Mouse (Mus musculus): Measurements from ENCODE around the gene Zfp583.

DNA sequence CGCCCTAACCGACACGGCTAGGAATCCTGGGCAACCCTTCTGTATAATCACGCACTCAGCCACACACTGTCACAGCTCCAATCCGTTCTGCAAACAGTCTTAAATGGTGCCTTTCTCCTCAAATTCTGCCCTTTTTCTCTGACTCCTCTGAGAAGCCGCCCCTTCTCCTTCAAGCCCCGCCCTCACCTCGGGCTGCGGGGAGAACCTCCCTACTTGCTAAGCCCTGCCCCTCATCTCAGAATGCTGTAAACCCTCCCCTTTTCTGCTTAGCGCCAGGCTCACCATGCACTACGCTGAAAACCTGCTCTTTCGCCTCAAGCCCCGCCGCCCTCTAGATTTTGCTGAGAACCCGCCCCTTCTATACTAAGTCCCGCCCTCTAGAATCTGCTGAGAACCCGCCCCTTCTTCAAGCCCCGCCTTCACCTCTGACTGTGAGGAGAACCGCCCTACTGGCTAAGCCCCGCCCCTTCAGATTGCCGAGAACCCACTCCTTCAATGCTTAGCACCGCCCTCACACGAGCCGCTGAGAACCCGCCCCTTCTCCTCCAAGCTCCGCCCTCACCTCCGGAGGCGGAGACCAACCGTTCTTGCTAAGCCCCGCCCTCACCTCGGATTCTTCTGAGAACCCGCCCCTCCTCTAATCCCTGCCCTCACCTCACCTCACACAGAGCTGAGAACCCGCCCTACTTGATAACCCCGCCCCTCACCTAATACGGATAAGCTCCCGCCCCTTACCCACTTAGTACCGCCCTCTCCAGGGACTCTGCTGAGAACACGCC, 31.4 kb upstream of the Zfp583 start:
- TF ChIP-seq CTCF (IDR thresholded peaks at IDR 0.05; ENCODE audit: low read depth, low read length) (no peak), POLR2A (IDR thresholded peaks at IDR 0.05; ENCODE audit: extremely low read depth, insufficient read depth, low read length) (0 out of 2 replicates have a peak, but pooled peaks have one; percentile 6)
